Mouse (Mus musculus) adrenal gland, postnatal 10 days (tissue): ENCODE data around the gene Dbh. TPM values are rescaled to one million over a fixed set of nuclear protein-coding genes. Genes with fewer than 3 reads are reported as not detected.
A peak's percentile ranks its signal among the peaks of the same experiment; 100 is the strongest.

Source experiments
- DNase-seq: peaks from one replicate; pipeline ENCODE4 v3.0.0; 2021; ENCODE audit warnings: mixed read lengths
- total RNA-seq, 2 experiments: library from RNA; stranded (reverse); gene quantifications; 2 replicates each; pipeline ENCODE4 v1.2.3; 2021

Gene Dbh
- total RNA-seq, 2 experiments from 2014 or later: 330 to 339 TPM

DNA sequence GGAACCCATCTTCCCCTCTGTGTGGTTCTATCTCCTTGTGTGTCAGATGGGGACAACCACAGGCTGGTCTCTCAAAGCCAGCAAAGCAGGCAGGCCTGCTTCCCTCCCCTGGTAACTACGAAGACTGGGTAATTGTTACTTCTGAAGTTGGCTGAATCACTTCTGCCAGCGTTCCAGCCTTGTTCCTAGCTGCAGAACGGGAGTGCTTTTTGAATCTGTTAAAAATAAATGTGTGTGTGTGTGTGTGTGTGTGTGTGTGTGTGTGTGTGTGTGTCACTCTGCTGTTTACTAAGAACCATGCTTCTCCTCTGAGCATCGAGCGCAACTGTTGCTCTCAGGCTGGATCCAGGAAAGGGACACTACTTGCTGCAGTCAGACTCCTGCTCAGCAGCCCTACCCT, 1.2 kb upstream of the Dbh start:
- no peak for DNase-seq

DNA sequence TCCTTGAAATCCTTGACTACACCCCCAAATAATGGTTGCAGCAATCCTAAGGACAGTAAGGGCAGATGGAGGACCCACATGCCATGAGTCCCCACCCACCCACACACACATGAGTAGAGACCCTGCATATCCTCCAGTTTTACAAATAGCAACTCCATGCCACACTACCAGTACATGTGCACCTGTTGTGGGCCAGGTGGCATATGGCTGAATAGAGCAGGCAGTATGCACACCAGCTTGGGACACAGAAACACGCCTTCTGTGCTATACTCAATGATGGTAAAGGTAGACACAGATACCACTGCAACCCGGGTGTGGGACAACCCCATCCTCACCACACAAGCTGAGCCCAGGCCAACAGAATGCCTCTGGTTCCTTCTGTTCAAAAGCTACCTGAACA, 1.0 kb downstream of the Dbh start:
- no peak for DNase-seq

DNA sequence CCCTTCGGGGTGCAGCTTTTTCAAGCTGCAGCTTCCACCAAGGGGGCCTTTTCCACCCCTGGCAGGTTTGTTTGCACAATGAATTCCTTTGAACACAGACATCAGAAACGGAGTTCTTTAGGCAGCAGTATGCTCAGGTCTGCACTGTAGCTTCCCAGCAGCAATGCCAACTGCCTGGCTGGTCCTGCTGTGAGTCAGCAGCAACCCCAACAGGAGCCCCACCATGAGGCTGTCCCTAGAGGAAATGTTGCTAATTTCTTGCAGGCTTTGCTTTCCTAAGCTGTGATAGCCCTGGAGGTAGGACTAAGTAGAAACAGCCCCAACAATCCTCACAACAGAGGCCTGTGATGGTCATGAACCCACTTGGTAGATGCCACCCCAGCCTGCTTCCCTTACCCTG, 2.0 kb downstream of the Dbh start:
- DNase-seq: no peak

DNA sequence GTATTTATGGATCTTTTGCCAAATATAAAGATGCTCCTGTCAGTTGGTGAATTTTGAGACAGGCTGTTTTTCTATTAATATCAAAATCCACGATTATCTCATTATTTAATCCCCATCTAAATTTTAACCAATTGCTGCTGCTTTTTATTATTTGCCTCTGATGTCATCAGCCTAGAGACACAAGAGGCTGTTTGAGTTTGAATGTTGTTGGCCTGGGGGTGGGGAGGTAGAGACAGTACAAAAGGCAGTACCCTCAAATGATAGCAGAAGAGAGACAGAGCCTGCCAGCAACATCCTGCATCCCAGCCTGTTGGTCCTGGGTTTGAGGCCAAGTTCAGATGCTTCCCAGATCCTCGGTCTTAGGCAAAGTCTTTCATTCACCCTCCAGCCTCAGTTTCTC, 9.2 kb downstream of the Dbh start:
- DNase-seq: no peak

DNA sequence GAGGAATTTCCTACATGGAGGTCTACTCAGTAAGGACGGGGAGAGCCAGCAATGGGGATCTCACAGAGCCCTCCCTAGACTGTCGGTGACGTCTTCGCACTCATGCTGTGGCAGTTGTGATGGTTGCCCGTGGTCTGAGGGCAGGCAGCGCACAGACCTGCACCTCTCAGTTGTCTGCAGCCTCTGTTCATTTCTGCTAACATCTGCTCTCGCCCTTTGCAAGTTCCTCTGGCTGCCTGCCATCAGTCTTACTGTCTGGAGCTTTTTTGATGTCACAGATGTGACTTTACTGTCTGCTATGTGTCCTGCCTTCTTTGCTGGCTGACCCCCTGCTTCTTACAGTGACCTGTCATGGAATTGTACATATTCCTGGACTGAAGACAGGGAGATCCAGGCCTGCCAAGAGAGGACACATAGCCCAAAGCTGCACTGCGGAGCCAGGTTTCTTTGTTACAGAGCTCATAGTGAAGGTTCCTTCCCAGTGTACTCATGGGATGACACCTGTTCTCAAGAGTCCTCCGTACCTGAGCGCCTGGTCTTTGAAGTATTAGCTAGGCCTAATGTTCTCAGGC, 10.7 kb downstream of the Dbh start:
- DNase-seq: peak; percentile 54

DNA sequence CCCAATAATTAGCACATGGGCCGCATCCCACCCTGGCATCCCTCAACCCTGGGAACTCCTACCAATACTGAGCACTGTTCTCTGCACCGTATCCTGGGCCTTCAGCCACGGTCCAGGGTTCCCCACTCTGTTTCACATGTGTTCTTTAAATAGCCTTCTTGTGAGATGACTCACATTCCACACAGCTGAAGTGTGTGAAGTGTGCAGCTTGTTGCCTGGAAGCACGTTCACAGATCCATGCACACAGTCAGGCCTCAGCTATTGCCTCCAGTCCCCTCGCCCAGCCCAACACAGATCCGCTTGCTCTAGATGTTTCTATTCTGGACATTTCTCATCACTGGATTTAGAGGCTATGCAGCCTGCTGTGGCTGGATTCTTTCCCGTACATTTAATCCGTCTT, 14.1 kb downstream of the Dbh start:
- DNase-seq: no peak

DNA sequence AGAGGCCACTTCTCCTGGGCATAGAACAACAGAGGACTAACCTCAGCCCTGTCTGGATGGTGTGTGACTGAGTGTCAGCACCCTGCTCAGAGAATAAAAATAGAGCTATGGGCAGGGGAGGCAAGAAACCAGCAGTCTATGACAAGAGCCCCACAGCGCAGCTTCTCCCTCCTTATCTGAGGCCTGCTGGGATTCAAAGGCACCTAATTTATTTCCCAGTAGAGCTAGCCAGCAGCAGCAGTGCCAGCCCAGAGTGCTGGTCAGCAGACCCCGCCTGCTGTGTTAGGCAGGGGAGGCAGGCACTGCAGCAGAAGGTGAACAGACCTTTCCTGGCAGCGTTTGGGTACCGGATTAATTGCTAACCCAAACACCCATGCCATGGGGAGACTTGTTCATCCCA, 16.9 kb downstream of the Dbh start:
- no peak for DNase-seq

DNA sequence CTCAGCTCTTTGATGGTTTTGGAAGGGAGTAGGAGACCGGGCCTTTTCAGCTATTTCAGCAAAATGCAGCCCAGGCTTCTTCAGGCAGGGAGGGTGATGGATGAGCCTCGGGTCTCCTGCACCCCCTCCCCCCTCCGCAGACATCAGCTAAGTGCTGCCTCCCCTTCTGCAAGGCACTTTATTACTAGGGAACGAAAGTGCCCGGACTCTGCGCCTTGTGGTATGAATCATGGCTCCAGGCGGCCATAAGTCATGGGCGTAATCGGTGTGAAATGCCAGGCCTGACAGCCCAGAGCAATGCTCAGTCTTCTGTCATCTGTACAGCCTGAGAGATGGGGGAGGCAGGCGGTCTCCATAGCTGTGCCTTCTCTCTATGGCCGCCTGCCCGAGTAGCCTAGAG, 18.7 kb downstream of the Dbh start:
- DNase-seq: peak; percentile 56

DNA sequence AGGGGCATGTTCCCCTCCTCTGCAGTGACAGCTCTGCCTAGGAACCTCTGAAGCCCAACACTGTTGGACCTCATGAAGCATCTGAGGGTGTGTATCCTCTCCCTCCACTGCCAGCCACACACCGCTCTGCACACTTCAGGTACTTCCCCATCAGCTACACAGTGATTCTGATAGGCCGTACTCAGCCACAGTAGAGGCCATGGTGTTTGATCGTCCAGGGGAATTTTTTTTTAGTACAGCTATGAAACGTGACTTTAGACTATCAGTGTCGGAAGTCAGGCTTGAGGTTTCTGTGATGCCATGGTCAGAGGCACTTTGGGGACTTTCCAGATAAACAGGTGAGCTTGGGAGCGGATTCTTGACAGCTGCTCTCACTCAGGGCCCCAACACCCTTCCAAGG, 22.5 kb downstream of the Dbh start:
- no peak for DNase-seq

DNA sequence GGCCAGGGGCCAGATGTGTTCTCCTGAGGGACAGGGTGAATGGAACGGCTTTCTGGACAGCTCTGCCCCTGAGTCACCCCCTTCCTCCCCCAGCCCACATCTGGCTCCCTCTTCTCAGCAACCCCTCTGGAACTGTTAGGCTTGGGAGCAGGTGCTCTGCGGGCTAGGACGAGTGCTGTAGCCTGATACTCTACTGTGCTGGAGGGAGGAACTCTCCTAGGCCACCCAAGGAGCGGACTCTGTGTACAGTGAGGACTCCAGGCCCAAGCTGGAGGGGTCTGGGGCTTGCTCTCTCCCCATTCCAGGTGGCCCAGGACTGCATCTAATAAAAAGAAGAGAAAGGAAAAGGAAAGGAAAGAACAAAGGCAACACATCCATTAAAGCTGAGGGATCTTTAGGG, 25.0 kb downstream of the Dbh start:
- no peak for DNase-seq

DNA sequence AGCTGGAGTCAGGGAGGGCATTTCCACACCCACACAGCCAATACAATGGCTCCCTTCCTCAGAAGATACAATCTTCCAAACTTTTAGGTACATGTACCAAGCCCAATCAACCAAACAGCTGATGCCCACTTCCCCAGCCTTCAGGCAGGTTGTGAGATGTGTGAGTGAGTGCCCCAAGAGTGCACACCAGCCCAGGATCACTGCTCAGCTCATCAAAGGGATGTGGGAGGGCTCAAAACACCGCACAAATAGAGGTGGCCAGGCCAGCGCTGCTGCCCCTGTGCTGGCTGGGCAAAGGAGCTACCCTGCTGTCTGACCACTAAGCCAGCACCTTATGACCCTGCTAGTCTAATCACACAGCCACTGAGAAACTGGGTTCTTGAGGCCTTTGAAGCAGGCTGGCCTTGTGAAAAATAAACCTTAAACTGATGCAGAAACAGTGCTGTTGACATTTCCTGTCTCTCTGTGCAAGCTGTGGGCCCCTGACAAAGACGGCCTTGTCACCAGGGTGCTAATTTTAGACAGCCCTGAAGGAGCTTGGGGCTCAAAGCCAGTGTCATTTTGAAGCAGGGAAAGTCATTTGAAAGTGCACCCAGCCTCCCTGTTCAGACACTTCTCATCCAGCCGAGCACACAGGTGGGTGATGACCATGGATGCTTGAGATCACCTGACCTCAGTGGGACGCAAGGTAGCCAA, 33.7 kb downstream of the Dbh start:
- DNase-seq: no peak

DNA sequence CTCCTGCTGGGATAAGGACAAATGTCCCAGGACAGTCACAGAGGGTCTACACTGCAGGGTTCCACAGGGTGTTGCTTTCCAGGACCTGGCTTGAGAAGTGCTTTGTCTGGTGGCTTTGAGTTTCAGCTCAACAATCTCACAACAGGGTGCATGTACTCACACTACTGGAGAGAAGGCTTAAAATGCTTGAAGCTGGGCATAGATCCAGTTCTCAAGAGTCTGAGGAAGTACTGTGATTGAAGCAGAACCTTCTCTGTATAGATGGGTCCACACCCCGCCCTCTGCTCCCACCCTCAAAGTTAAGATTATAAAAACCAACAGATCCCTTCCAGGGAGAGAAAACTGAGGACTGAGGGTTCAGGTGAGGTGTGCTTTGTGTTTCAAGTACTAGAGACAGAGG, 35.6 kb downstream of the Dbh start:
- DNase-seq: no peak

DNA sequence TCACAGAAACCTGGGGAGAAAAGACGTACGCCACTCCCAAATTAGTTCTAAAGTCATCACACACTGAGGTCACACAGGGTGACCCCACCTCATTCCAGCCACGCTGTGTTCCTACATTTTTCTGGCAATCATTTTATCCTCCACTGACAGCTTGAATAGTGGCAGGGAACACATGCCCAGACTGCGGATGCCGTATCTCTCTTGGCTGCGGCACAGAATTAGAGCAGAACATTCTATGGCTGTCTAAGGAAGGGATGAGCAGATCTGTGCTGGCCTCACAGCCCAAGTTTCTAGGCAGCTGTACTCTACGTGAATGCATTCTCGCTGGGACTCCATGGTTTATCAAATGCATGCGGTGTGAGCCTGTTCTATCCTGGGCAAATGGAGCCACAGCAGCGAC, 40.6 kb downstream of the Dbh start:
- DNase-seq: no peak

DNA sequence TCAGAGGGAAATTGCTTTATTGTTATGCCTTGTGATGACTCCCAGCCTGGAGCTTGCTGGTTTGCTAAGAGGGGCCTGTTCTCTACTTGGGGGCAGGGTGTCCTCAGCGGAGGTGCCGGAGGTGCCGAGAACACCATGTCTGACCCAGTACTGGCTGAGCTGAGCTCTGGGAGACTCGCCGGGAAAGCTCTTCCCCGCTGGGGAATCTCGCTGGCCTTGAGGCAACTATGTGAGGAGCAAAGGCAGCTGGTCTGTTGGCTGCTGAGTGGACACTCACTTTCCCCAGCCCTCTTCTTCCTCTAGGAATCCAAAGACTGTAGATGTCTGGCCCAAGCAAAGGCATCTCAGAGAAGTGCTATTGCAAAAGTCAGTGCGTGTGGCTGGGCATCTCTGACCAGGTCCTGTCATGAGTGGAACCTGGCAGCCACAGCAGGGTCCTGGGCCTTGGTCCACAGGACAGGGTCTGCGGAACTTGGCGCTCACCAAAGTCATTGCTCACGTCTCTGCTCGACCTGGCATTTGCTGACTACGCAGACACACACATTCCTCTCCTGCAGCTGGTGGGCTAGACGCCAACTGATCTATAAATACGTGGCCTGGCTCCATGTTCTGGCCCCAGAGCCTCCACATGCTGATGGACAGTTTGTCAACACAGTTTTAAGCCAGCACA, 41.2 kb downstream of the Dbh start:
- peak; percentile 68 for DNase-seq

DNA sequence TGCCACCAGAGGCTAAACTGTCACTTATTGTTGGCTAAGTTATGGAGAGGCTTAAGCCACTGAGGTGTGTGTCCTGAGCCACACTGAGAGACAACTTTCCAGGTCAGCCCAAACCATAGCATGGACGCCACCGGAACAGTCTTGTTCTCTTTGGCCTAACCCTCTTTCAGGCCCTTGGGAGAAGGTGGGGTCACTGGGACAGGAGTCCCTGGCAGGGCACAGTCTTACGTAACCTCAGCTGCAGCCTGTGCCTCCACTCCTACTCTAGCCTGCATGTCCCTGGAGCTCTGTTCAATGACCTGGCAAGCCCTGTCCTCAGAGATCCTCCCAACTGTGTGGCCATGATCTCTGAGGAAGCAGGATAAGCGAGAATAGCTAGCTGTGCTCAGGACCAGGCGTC, 42.1 kb downstream of the Dbh start:
- peak; percentile 79 for DNase-seq

DNA sequence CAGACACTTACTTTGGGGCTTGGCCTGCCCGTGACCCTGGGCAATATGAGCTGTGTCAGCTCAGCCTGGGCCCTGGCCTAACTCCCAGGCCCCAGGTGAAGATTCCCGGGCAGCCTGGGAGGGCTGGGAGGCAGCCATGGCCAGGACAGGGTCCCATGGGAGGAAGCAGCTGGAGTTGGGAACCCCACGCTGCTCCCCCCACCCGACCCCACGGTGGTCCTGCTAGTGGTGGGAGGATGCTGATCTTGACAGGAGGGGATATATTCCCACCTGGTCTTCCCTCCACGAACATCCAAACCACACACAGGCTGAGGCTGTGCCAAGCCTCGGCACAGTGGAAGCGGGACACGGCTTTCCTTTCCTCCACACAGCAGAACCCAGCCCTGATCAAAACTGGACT, 44.3 kb downstream of the Dbh start:
- no peak for DNase-seq

DNA sequence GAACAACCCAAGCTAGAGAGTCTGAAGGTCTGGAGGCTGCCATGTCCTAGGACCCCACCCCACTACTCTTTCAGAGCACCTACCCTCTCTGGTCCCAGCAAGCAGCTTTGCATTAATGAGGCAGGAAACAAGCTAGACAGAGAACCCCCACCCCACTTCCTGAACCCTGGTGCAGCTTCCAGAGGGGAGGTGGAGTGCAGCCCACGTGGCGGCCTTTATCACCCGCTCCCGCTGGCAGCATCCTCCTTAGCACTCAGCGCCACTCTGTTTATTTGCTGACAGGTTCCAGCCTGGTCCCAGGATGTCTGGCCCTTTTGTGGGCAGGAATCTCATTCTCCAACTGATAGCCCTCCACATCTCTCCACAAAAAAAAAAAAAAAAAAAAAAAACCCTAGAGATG, 44.8 kb downstream of the Dbh start:
- no peak for DNase-seq

DNA sequence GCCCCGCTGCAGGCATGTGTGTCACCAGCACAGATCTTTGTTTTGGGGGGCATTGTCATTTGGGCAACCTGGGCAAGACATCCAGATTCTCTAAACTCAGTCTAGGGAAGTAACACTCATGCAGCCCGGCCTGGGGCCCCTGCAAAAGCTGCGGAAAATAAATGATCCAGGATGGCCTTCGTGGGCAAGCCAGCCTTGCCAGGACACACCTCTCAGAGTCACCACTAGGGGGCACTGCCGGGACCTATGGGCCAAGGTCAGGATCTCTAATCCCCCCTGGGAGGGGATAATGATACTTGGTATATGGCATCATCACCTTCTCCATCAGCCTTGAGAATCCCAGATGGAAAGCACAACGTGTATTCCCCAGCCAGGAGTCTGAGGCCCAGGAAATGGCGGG, 45.2 kb downstream of the Dbh start:
- peak; percentile 75 for DNase-seq

DNA sequence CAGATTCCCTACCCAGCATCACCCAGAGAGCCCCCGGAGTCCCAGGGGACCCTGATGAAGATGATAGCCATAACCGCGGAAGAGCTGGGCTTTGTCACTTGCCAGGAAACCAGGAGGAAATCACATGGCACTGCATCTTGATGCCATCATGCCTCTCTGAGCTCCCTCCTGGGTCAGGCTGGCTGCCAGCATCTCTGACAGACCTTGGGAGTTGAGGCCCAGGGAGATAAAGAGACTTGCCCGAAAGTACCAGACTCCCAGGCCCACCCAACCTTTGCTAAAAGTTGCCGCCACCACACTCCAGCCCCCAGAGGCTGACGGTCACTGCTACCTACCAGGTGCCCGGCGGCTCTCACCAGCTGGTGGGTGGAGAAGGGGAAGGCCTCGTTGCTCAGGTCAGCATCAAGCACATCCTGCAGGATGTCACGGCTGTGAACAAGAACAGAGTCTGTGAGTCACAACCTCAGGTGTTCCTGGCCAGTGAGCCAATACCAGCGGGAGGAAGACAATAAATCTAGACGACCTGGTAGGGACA, 45.7 kb downstream of the Dbh start:
- DNase-seq: peak; percentile 49

DNA sequence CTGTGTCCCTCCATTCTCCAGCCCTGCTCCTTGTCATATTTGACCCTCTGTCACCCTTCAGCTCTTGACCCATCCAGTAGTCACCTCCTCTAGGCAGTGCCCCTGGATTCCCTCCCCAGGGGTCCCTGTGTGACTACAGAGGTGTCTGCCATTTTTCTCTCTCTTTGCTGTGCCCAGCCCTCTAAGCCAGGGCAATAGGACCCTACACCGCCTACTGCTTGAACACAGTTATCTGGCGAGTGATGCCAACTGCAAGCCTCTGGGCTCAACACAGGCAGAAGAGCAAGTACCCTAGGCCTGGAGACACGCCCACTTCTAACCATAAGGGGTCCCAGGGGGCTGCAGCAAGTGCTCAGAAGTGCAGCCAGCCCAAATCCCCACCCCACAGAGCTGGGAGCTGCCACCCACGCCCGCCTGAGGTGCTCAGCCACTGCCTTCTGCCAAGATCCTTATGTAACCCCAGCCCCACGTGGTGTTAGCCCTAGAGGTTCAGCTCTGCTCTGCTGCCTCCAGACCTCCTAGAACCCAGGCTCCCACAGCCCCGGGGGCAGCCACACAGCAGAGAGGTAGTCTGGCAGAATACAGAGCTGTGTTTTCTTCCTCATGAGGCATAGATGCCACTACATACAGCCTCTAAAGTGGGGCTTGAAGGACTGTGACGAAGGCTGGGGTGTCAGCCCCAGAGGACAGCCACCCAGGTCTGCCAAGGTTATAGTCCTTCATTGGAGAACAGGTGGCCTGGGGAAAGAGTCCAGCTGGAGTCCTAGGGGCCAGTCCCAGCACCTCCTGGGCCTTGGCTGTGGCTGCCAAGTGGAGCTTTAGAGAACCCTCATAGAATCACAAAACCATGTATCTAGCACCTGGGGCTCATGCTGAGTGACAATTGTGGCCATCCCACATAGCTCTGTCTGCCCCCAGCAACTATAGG, 47.2 kb downstream of the Dbh start:
- DNase-seq: peak; percentile 82

DNA sequence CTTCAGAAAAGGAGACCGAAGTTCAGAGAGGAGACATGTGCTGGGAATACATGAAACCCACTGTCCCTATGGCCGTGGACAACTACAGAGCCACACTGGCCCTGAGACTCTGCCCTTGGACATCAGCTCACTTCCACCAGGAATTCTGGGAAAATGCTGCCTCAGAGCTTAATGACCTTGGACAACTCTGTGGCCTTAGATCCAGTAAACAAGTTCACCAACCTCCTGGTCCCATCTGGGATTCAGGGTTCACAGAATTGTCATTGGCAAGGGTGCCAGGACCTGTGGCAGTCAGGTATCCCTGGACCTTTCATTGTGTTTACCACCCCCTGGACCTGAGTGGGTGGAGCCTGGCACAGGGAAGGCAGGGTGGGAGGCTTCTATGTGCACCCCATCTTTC, 50.5 kb downstream of the Dbh start:
- DNase-seq: no peak

DNA sequence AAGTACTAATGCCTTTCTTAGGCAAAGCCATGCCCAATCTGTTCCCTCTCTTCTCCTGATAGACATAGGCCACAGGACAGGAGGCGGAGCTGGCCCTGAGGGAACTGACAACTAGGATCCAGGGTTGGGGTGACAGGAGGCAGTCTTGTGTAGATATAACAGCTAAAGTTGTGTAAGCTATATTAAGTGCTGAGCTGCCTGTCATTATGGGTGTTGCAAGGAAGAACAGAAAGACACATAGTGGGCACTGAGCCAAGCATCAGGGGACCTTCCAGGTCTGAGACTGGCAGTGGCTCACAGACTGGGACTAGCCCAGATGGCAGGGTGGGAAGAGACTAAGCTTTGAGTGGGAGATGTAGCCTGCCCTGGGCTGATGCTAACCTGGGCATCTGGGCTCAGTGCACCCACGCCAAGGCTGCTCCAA, 53.1 kb downstream of the Dbh start:
- no peak for DNase-seq

DNA sequence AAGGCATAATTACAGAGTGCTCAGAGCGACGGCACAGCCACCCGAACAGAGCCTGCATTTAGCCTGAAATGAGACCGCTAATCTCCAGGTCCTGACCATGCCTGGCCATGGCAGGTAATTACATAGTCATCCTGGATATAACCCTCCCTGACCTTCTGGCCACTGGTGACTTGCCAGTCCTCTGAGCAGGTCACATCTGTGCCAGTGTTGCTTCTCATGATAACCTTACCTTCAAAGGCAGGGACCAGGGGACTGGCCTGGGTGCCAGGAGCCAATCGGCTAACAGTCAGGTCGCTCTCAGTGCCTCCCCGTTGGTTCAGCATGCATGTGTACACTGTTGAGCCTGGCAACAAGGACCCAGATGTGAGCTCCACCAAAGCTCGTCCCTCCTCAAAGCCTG, 53.5 kb downstream of the Dbh start:
- no peak for DNase-seq
